ENCODE assay signal across 11 mouse cellular contexts in genomic region chr17:49231287-49231686, GRCm38 (mm10).
DNase-seq lines count a peak whose midpoint lies in the region; ATAC-seq lines count a peak whose summit lies in the region.
"Had no signal": no experiment of that assay in that cellular context is flagged by ENCODE, and none has a peak within 500 bp of the region (broad histone marks: within the 10 kb centered on the region; RNA-seq: fewer than 3 reads in every experiment).

No protein-coding gene starts in this region.

- H3K4me2 ChIP-seq in midbrain, embryonic 12.5 days (replicated peaks), result no peak overlapping the region
- no peak overlapping the region for H3K4me2 ChIP-seq in midbrain, embryonic 15.5 days
- no peak overlapping the region for H3K4me2 ChIP-seq in embryonic facial prominence, embryonic 15.5 days (replicated peaks)
- H3K4me2 ChIP-seq in hindbrain, embryonic 13.5 days, result no peak overlapping the region
- H3K4me2 ChIP-seq in stomach, embryonic 15.5 days, result no peak overlapping the region
- H3K4me2 ChIP-seq: liver, embryonic 15.5 days had no signal

- no peak overlapping the region for H3K9ac ChIP-seq in midbrain, embryonic 12.5 days (replicated peaks)
- no peak overlapping the region for H3K9ac ChIP-seq in midbrain, embryonic 15.5 days
- H3K9ac ChIP-seq in embryonic facial prominence, embryonic 15.5 days, result no peak overlapping the region
- no peak overlapping the region for H3K9ac ChIP-seq in hindbrain, embryonic 13.5 days
- no peak overlapping the region for H3K9ac ChIP-seq in stomach, embryonic 15.5 days
- H3K9ac ChIP-seq: liver, embryonic 15.5 days had no signal

- 53% methylated on average over 3 of the region's 3 CpGs for WGBS in midbrain, embryonic 12.5 days
- WGBS in midbrain, embryonic 15.5 days, result 28% methylated on average over 3 of the region's 3 CpGs
- WGBS in embryonic facial prominence, embryonic 15.5 days, result 27% methylated on average over 3 of the region's 3 CpGs
- 22% methylated on average over 3 of the region's 3 CpGs for WGBS in hindbrain, embryonic 13.5 days
- 50% methylated on average over 3 of the region's 3 CpGs for WGBS in stomach, embryonic 15.5 days

- H3K27me3 ChIP-seq in midbrain, embryonic 12.5 days, result no peaks in the 10 kb centered on the region
- no peaks in the 10 kb centered on the region for H3K27me3 ChIP-seq in midbrain, embryonic 15.5 days (replicated peaks)
- no peaks in the 10 kb centered on the region; the same call in 1 of the 2 replicates for H3K27me3 ChIP-seq in embryonic facial prominence, embryonic 15.5 days
- peaks cover 24% of the 10 kb centered on the region for H3K27me3 ChIP-seq in hindbrain, embryonic 13.5 days
- no peaks in the 10 kb centered on the region for H3K27me3 ChIP-seq in stomach, embryonic 15.5 days (replicated peaks)
- H3K27me3 ChIP-seq: liver, embryonic 15.5 days had no signal

- H3K36me3 ChIP-seq in midbrain, embryonic 12.5 days, result no peaks in the 10 kb centered on the region
- H3K36me3 ChIP-seq in midbrain, embryonic 15.5 days (replicated peaks), result no peaks in the 10 kb centered on the region
- no peaks in the 10 kb centered on the region for H3K36me3 ChIP-seq in embryonic facial prominence, embryonic 15.5 days
- no peaks in the 10 kb centered on the region for H3K36me3 ChIP-seq in hindbrain, embryonic 13.5 days
- no peaks in the 10 kb centered on the region for H3K36me3 ChIP-seq in stomach, embryonic 15.5 days
- H3K36me3 ChIP-seq: liver, embryonic 15.5 days had no signal

- ATAC-seq in midbrain, embryonic 12.5 days (ENCODE audit: low FRiP score, low read depth), result peak; percentile 27; the same call in 1 of the 2 replicates
- no peak for ATAC-seq in midbrain, embryonic 15.5 days (replicated peaks)
- ATAC-seq in embryonic facial prominence, embryonic 15.5 days (ENCODE audit: insufficient number of reproducible peaks, low FRiP score, low TSS enrichment, low read depth), result peak; percentile 30; the same call in 1 of the 2 replicates
- ATAC-seq in hindbrain, embryonic 13.5 days (ENCODE audit: low FRiP score), result peak; percentile 78
- ATAC-seq in stomach, embryonic 15.5 days (ENCODE audit: insufficient read depth, low FRiP score, low read depth), result peak; percentile 82

- H3K9me3 ChIP-seq in midbrain, embryonic 12.5 days, result no peaks in the 10 kb centered on the region
- H3K9me3 ChIP-seq in midbrain, embryonic 15.5 days, result no peaks in the 10 kb centered on the region
- H3K9me3 ChIP-seq in embryonic facial prominence, embryonic 15.5 days (replicated peaks), result no peaks in the 10 kb centered on the region
- H3K9me3 ChIP-seq in hindbrain, embryonic 13.5 days, result no peaks in the 10 kb centered on the region
- H3K9me3 ChIP-seq in stomach, embryonic 15.5 days, result no peaks in the 10 kb centered on the region
- H3K9me3 ChIP-seq: liver, embryonic 15.5 days had no signal

- H3K4me3 ChIP-seq in midbrain, embryonic 12.5 days, result no peak overlapping the region
- H3K4me3 ChIP-seq in midbrain, embryonic 15.5 days, result no peak overlapping the region
- no peak overlapping the region for H3K4me3 ChIP-seq in embryonic facial prominence, embryonic 15.5 days (replicated peaks)
- H3K4me3 ChIP-seq in hindbrain, embryonic 13.5 days, result no peak overlapping the region
- H3K4me3 ChIP-seq in stomach, embryonic 15.5 days (replicated peaks), result no peak overlapping the region
- H3K4me3 ChIP-seq: left cerebral cortex, adult 2 months; liver, embryonic 15.5 days had no signal

- H3K4me1 ChIP-seq in midbrain, embryonic 12.5 days, result peaks cover 13% of the 10 kb centered on the region; the same call in 1 of the 2 replicates
- no peaks in the 10 kb centered on the region for H3K4me1 ChIP-seq in midbrain, embryonic 15.5 days
- no peaks in the 10 kb centered on the region for H3K4me1 ChIP-seq in embryonic facial prominence, embryonic 15.5 days
- H3K4me1 ChIP-seq in hindbrain, embryonic 13.5 days (replicated peaks), result peaks cover 12% of the 10 kb centered on the region
- peaks cover 9% of the 10 kb centered on the region; the same call in 1 of the 2 replicates for H3K4me1 ChIP-seq in stomach, embryonic 15.5 days
- H3K4me1 ChIP-seq: liver, embryonic 15.5 days had no signal

- H3K27ac ChIP-seq in midbrain, embryonic 12.5 days (replicated peaks), result no peak overlapping the region
- no peak overlapping the region for H3K27ac ChIP-seq in midbrain, embryonic 15.5 days
- H3K27ac ChIP-seq in embryonic facial prominence, embryonic 15.5 days (replicated peaks), result no peak overlapping the region
- peak overlapping the region; percentile 40; the same call in 1 of the 2 replicates for H3K27ac ChIP-seq in hindbrain, embryonic 13.5 days
- H3K27ac ChIP-seq in stomach, embryonic 15.5 days, result peak overlapping the region; percentile 57
- H3K27ac ChIP-seq: left cerebral cortex, adult 2 months; liver, embryonic 15.5 days had no signal

- no peak for DNase-seq in ovary, postnatal 10 days (ENCODE audit: low spot score)
- no peak for DNase-seq in layer of hippocampus, postnatal 36 days
- DNase-seq: cerebellum, adult 2 months; heart, postnatal 4 days had no signal

Comparison
In these comparisons a context has a peak if more than half of its experiments do, and no peak if none do; other contexts are left out.
1. H3K27ac ChIP-seq: peak in hindbrain, embryonic 13.5 days (single experiment) and stomach, embryonic 15.5 days (single experiment); none in midbrain, embryonic 12.5 days (single experiment), midbrain, embryonic 15.5 days (single experiment) and embryonic facial prominence, embryonic 15.5 days (single experiment).